Mouse (Mus musculus): Measurements from ENCODE around the gene Dlx5. TPM values are rescaled to one million over a fixed set of nuclear protein-coding genes. Genes with fewer than 3 reads are reported as not detected.

Dlx5 gene
- under 1 TPM in 1 of 2 experiments, not detected in 1; 0.29 TPM for total RNA-seq (2023)

GRCm38 (mm10) chr6:6881638-6882190, at the start of gene Dlx5:
Gene Dlx5 (minus strand): TSS chr6:6882085.

GRCm38 (mm10) chr6:6863160-6863870, 18.6 kb downstream of the Dlx5 start, which contains the start of gene Dlx6:
Gene Dlx6 (plus strand): TSS chr6:6863334.

Other genes starting within 250 kb of the Dlx5 start
- gene Dlx6, start 18.8 kb downstream of the Dlx5 start, total RNA-seq (2023), result not detected
- gene Sdhaf3, start 73.9 kb upstream of the Dlx5 start, total RNA-seq (2023), result under 1 TPM; 0.55 to 0.56 TPM